Mouse (Mus musculus) hindbrain, postnatal 0 days (tissue): ENCODE results near the gene Ifi208. TPM values are rescaled to one million over a fixed set of nuclear protein-coding genes. Genes with fewer than 3 reads are reported as not detected.
"Not testable (repeated sequence)": the region's sequence is repeated elsewhere in the genome, so short reads cannot be mapped to it uniquely, and the experiment has no call there.

Source experiments
- ATAC-seq: fragments of 200-750 bp; cut with Nextera tagmentation; 2 replicates; pipeline ENCODE4 v1.8.0; 2017; ENCODE audit warnings: mild to moderate bottlenecking, moderate TSS enrichment, moderate library complexity
- DNase-seq: peaks from one replicate; pipeline ENCODE4 v3.0.0-alpha.2; 2015; ENCODE audit warnings: low spot score
- H3K27ac ChIP-seq: fragments of 300-500 bp; sonication (generic); 2 replicates; pipeline ENCODE4 v1.5.1; 2014; ENCODE audit warnings: mild to moderate bottlenecking
- H3K27me3 ChIP-seq: fragments of 300-500 bp; sonication (generic); 2 replicates; pipeline ENCODE4 v1.6.1; 2014; ENCODE audit warnings: low read length, mixed read lengths; ENCODE audit not compliant: insufficient read depth
- H3K36me3 ChIP-seq: fragments of 300-500 bp; sonication (generic); 2 replicates; pipeline ENCODE4 v1.6.1; 2014; ENCODE audit warnings: low read length, mixed read lengths; ENCODE audit not compliant: insufficient read depth
- H3K4me1 ChIP-seq: fragments of 300-500 bp; sonication (generic); 2 replicates; pipeline ENCODE4 v1.6.1; 2014; ENCODE audit warnings: antibody characterized with exemption, low read length, mixed read lengths; ENCODE audit not compliant: insufficient read depth
- H3K4me2 ChIP-seq: fragments of 300-500 bp; sonication (generic); 2 replicates; pipeline ENCODE4 v1.6.1; 2014; ENCODE audit warnings: low read depth, mild to moderate bottlenecking, low read length, moderate library complexity, mixed read lengths
- H3K4me3 ChIP-seq: fragments of 300-500 bp; sonication (generic); 2 replicates; pipeline ENCODE4 v1.5.1; 2014; ENCODE audit warnings: low read length
- H3K9ac ChIP-seq: fragments of 300-500 bp; sonication (generic); replicated peaks from 2 replicates; pipeline ENCODE4 v1.6.1; 2014; ENCODE audit warnings: mild to moderate bottlenecking, low read length, moderate library complexity, mixed read lengths
- H3K9me3 ChIP-seq: fragments of 300-500 bp; sonication (generic); 2 replicates; pipeline ENCODE4 v1.6.1; 2016; ENCODE audit warnings: low read length, mixed read lengths
- CTCF ChIP-seq: IDR thresholded peaks from 2 replicates; pipeline ENCODE4 v1.5.1; 2016; ENCODE audit warnings: antibody characterized with exemption, control low read depth, low read depth
- WGBS: fragments of 180-500 bp; shearing (Covaris S2); extraction: QIAGEN DNeasy Blood & Tissue Kit; methylation state at CpG from one replicate; pipeline ENCODE4 v1.1.7; 2014; 5-methylcytosine and 5-hydroxymethylcytosine counted together
- microRNA-seq, 2 experiments: library from miRNA; unstranded; fragments of <30 nt; microRNA quantifications; one replicate each; pipeline ENCODE4; 2016
- polyA plus RNA-seq: library from polyadenylated mRNA; unstranded; fragments of >200 nt; fragmentation: Nextera tagmentation; extraction: Ambion mirVana; gene quantifications from 2 replicates; pipeline ENCODE4 v1.2.1, GENCODE M21; 2015
- total RNA-seq: library from RNA; depleted of rRNA; stranded (reverse); fragments of >200 nt; gene quantifications from 2 replicates; pipeline ENCODE4 v1.2.3, GENCODE M21; 2014; rRNA removed

Ifi208 gene
- total and polyA plus RNA-seq, 2 experiments from 2014 or later: 0.10 TPM; not detected in 1

GRCm38 (mm10) chr1:173694270-173694669, 20.8 kb downstream of the Ifi208 start:
- Histone ChIP-seq H3K36me3 (no peaks in the 10 kb centered on the region), H3K4me2 (no peak overlapping the region), H3K4me3 (no peak overlapping the region), H3K4me1 (no peaks in the 10 kb centered on the region), H3K27ac (no peak overlapping the region), H3K27me3 (no peaks in the 10 kb centered on the region), H3K9me3 (no peaks in the 10 kb centered on the region), H3K9ac (no peak overlapping the region)
- ATAC-seq (no peak), DNase-seq (no peak)
- no peak for TF ChIP-seq CTCF
- 92% methylated on average over 1 of the region's 1 CpGs for WGBS

- Histone ChIP-seq H3K27ac (no peak overlapping the region), H3K4me1 (no peaks in the 10 kb centered on the region), H3K36me3 (no peaks in the 10 kb centered on the region), H3K27me3 (no peaks in the 10 kb centered on the region), H3K9me3 (no peaks in the 10 kb centered on the region), H3K4me2 (no peak overlapping the region), H3K9ac (no peak overlapping the region), H3K4me3 (no peak overlapping the region)
- 47% methylated on average over 7 of the region's 7 CpGs for WGBS
- no peak for ATAC-seq
- DNase-seq: no peak
- no peak for TF ChIP-seq CTCF
These were observed 59.7 kb downstream of the Ifi208 start for GRCm38 (mm10) chr1:173733219-173733618.

GRCm38 (mm10) chr1:173735015-173735414, 61.5 kb downstream of the Ifi208 start:
- not testable (repeated sequence) for H3K4me2 ChIP-seq, H3K9ac ChIP-seq, H3K36me3 ChIP-seq, DNase-seq, H3K4me1 ChIP-seq, H3K4me3 ChIP-seq, ATAC-seq, H3K27me3 ChIP-seq, H3K27ac ChIP-seq, H3K9me3 ChIP-seq
- 95% methylated on average over 4 of the region's 4 CpGs for WGBS

- no peak overlapping the region for H3K4me3 ChIP-seq
- no peaks in the 10 kb centered on the region for H3K36me3 ChIP-seq
- no peak for ATAC-seq
- H3K4me1 ChIP-seq: no peaks in the 10 kb centered on the region
- no peak overlapping the region for H3K9ac ChIP-seq
- H3K27ac ChIP-seq: no peak overlapping the region
- no peak for TF ChIP-seq CTCF
- WGBS: 75% methylated on average over 2 of the region's 2 CpGs
- H3K27me3 ChIP-seq: no peaks in the 10 kb centered on the region
- H3K4me2 ChIP-seq: no peak overlapping the region
- no peaks in the 10 kb centered on the region for H3K9me3 ChIP-seq
- DNase-seq: no peak
These were observed 63.5 kb downstream of the Ifi208 start for GRCm38 (mm10) chr1:173736986-173737385.

- no peaks in the 10 kb centered on the region for H3K9me3 ChIP-seq
- H3K4me1 ChIP-seq: no peaks in the 10 kb centered on the region
- H3K4me2 ChIP-seq: no peak overlapping the region
- H3K9ac ChIP-seq: no peak overlapping the region
- H3K4me3 ChIP-seq: no peak overlapping the region
- TF ChIP-seq CTCF: no peak
- DNase-seq: no peak
- H3K36me3 ChIP-seq: no peaks in the 10 kb centered on the region
- no peaks in the 10 kb centered on the region for H3K27me3 ChIP-seq
- no peak overlapping the region for H3K27ac ChIP-seq
- ATAC-seq: no peak
These were observed 67.1 kb downstream of the Ifi208 start for GRCm38 (mm10) chr1:173740537-173740936.

GRCm38 (mm10) chr1:173741656-173742055, 68.2 kb downstream of the Ifi208 start, which contains the start of gene Ifi207:
TSS of gene Ifi207 (minus strand) at chr1:173741747.
- H3K9me3 ChIP-seq: no peaks in the 10 kb centered on the region
- no peak within 1 kb of the TSS for H3K9ac ChIP-seq
- no peak within 1 kb of the TSS for H3K27ac ChIP-seq
- ATAC-seq (no peak), DNase-seq (no peak)
- no peak for TF ChIP-seq CTCF
- no peaks in the 10 kb centered on the region for H3K4me1 ChIP-seq
- H3K4me3 ChIP-seq: no peak within 1 kb of the TSS
- no peak within 1 kb of the TSS for H3K4me2 ChIP-seq
- H3K27me3 ChIP-seq: no peaks in the 10 kb centered on the region
- no peaks in the 10 kb centered on the region for H3K36me3 ChIP-seq
- WGBS: 72% methylated on average over 4 of the region's 4 CpGs

- no peaks in the 10 kb centered on the region for H3K4me1 ChIP-seq
- DNase-seq (no peak), ATAC-seq (no peak)
- no peaks in the 10 kb centered on the region for H3K36me3 ChIP-seq
- no peaks in the 10 kb centered on the region for H3K27me3 ChIP-seq
- no peak overlapping the region for H3K27ac ChIP-seq
- H3K4me2 ChIP-seq: no peak overlapping the region
- H3K4me3 ChIP-seq: no peak overlapping the region
- no peak for TF ChIP-seq CTCF
- H3K9me3 ChIP-seq: no peaks in the 10 kb centered on the region
- no peak overlapping the region for H3K9ac ChIP-seq
- WGBS: 69% methylated on average over 1 of the region's 1 CpGs
These were observed 68.8 kb downstream of the Ifi208 start for GRCm38 (mm10) chr1:173742262-173742661.

Small RNAs within 50 kb of the gene (microRNA-seq; reads per million reads assigned to microRNA genes)
- gene Gm44339: 0 reads per million in 2 experiments

Other genes starting within 250 kb of the Ifi208 start
- gene Ifi206, start 182.6 kb upstream of the Ifi208 start, total RNA-seq: 0.07 and 0.21 TPM in 2 replicates
- 0.05 TPM in 1 of 2 replicates, not detected in the other for gene Ifi206, start 182.6 kb upstream of the Ifi208 start, polyA plus RNA-seq
- gene Ifi214, start 137.7 kb upstream of the Ifi208 start, total RNA-seq: not detected in 2 replicates
- gene Ifi214, start 137.7 kb upstream of the Ifi208 start, polyA plus RNA-seq: not detected in 2 replicates
- gene Ifi213, start 74.4 kb upstream of the Ifi208 start, total RNA-seq: 0.14 TPM in 1 of 2 replicates, not detected in the other
- gene Ifi213, start 74.4 kb upstream of the Ifi208 start, polyA plus RNA-seq: 0.09 and 0.18 TPM in 2 replicates
- gene Ifi209, start 42.8 kb upstream of the Ifi208 start, total RNA-seq: 0.16 TPM in 1 of 2 replicates, not detected in the other
- not detected in 2 replicates for gene Ifi209, start 42.8 kb upstream of the Ifi208 start, polyA plus RNA-seq
- 0.43 and 0.94 TPM in 2 replicates for gene Ifi207, start 68.1 kb downstream of the Ifi208 start, total RNA-seq
- gene Ifi207, start 68.1 kb downstream of the Ifi208 start, polyA plus RNA-seq: 0.28 and 0.29 TPM in 2 replicates
- 0.26 and 0.50 TPM in 2 replicates for gene Ifi204, start 93.3 kb downstream of the Ifi208 start, total RNA-seq
- gene Ifi204, start 93.3 kb downstream of the Ifi208 start, polyA plus RNA-seq: 1.2 TPM in 2 replicates
- 0.14 TPM in 1 of 2 replicates, not detected in the other for gene Ifi211, start 239.4 kb downstream of the Ifi208 start, total RNA-seq
- 0.40 and 0.63 TPM in 2 replicates for gene Ifi211, start 239.4 kb downstream of the Ifi208 start, polyA plus RNA-seq